Mouse (Mus musculus) G1E (cell line): ENCODE measurements around the gene Hist1h2bn. TPM values are rescaled to one million over a fixed set of nuclear protein-coding genes. Genes with fewer than 3 reads are reported as not detected.
"Not testable (repeated sequence)": the region's sequence is repeated elsewhere in the genome, so short reads cannot be mapped to it uniquely, and the experiment has no call there.

Source experiments
- ATAC-seq: 2 replicates; pipeline ENCODE4 v1.8.0; 2016; ENCODE audit warnings: mild to moderate bottlenecking; ENCODE audit not compliant: insufficient number of reproducible peaks, poor library complexity, low FRiP score, severe bottlenecking; ENCODE audit errors: extremely low read depth
- DNase-seq: peaks from one replicate; pipeline ENCODE4 v3.0.0; 2012; ENCODE audit warnings: low spot score
- H3K27me3 ChIP-seq: 2 replicates; pipeline ENCODE4 v1.6.1; 2012; ENCODE audit warnings: mild to moderate bottlenecking, low read length, inconsistent platforms; ENCODE audit not compliant: insufficient read depth
- H3K36me3 ChIP-seq: replicated peaks from 2 replicates; pipeline ENCODE3; 2012; ENCODE audit warnings: mild to moderate bottlenecking, inconsistent platforms
- H3K4me1 ChIP-seq: 2 replicates; pipeline ENCODE4 v1.6.1; 2012; ENCODE audit warnings: low read depth, low read length, inconsistent platforms, mixed read lengths; ENCODE audit not compliant: insufficient read depth
- H3K4me3 ChIP-seq: 2 replicates; pipeline ENCODE4 v1.5.1; 2012; ENCODE audit warnings: low read depth, mild to moderate bottlenecking, inconsistent platforms, low read length, moderate library complexity, mixed read lengths
- H3K9me3 ChIP-seq: replicated peaks from 2 replicates; pipeline ENCODE4 v1.6.1; 2012; ENCODE audit warnings: inconsistent platforms
- CTCF ChIP-seq: IDR thresholded peaks from 2 replicates; pipeline ENCODE4 v1.5.1; 2012; ENCODE audit warnings: low read depth, low read length, inconsistent platforms, mixed read lengths
- GATA1 ChIP-seq: IDR thresholded peaks from 2 replicates; pipeline ENCODE4 v1.6.1; 2012; ENCODE audit warnings: borderline replicate concordance, low read length, inconsistent platforms, mixed read lengths
- GATA2 ChIP-seq: IDR thresholded peaks from 2 replicates; pipeline ENCODE4 v1.6.1; 2012; ENCODE audit warnings: low read depth, low read length, inconsistent platforms, borderline replicate concordance
- POLR2AphosphoS5 ChIP-seq: IDR thresholded peaks from 2 replicates; pipeline ENCODE4 v1.6.1; 2012; ENCODE audit warnings: low read depth, low read length, inconsistent platforms; ENCODE audit not compliant: insufficient replicate concordance
- TAL1 ChIP-seq: conservative IDR thresholded peaks from 2 replicates; pipeline ENCODE4 v1.6.1; 2012; ENCODE audit warnings: low read depth, low read length, inconsistent platforms, mixed read lengths
- polyA plus RNA-seq: library from polyadenylated mRNA; stranded (reverse); fragments of >175 nt; gene quantifications from 2 replicates; pipeline ENCODE4 v1.2.3, GENCODE M21; 2012
- total RNA-seq, 2 experiments: library from RNA; stranded (forward) in 1 of 2; stranded (reverse) in 1 of 2; fragments of 200-1000 nt in 1 of 2; fragments of >200 nt in 1 of 2; fragmentation: Nextera tagmentation in 1 of 2; gene quantifications; 2 replicates each; pipeline ENCODE4 v1.2.3; 2014 to 2017

Hist1h2bn gene
- total and polyA plus RNA-seq, 3 experiments, result 0.98 to 535 (median 410) TPM

DNA sequence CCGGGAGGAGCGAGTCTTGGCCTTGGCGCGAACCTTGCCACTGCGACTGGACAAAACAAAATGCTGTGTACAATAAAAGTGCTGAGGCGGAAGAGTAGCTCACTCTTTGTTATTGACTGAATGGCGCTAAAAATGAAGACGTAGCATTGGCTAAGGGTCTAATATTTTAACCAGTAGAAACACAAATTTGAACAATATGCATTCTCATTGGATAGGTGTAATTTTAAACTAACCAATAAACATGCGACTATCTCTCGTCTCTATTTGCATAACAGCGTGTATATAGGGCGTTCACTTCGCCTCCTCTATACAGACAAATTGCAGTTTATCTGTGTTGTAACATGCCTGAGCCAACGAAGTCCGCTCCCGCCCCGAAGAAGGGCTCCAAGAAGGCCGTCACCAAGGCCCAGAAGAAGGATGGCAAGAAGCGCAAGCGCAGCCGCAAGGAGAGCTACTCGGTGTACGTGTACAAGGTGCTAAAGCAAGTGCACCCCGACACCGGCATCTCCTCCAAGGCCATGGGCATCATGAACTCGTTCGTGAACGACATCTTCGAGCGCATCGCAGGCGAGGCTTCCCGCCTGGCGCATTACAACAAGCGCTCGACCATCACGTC lies 32.1 kb upstream of the Hist1h2bn start, which contains the start of gene Hist1h2bm:
Hist1h2bm (plus strand) TSS at position 288 of the 616 bp plus-strand sequence.
- DNase-seq (peak; percentile 78), ATAC-seq (peak; percentile 82)
- H3K4me1 ChIP-seq, result peaks cover 23% of the 10 kb centered on the region
- not testable (repeated sequence) for H3K27me3 ChIP-seq, H3K36me3 ChIP-seq, H3K9me3 ChIP-seq
- peak; percentile 98 for TF ChIP-seq POLR2AphosphoS5
- peak within 1 kb of the TSS; percentile 67; the same call in 1 of the 2 replicates for H3K4me3 ChIP-seq

- H3K27me3 ChIP-seq, result no peaks in the 10 kb centered on the region
- TF ChIP-seq GATA1, result no peak
- TF ChIP-seq GATA2, result no peak
- peak; percentile 81; the same call in 1 of the 2 replicates for TF ChIP-seq POLR2AphosphoS5
- no peak for TF ChIP-seq CTCF
- peaks cover 20% of the 10 kb centered on the region for H3K4me1 ChIP-seq
- DNase-seq (no peak), ATAC-seq (no peak)
- peak overlapping the region; percentile 67; the same call in 1 of the 2 replicates for H3K4me3 ChIP-seq
- no peaks in the 10 kb centered on the region for H3K36me3 ChIP-seq
- peaks cover 4% of the 10 kb centered on the region; the same call in 1 of the 2 replicates for H3K9me3 ChIP-seq
Observed at GRCm38 (mm10) chr13:21722373-21722925, 31.5 kb upstream of the Hist1h2bn start.

DNA sequence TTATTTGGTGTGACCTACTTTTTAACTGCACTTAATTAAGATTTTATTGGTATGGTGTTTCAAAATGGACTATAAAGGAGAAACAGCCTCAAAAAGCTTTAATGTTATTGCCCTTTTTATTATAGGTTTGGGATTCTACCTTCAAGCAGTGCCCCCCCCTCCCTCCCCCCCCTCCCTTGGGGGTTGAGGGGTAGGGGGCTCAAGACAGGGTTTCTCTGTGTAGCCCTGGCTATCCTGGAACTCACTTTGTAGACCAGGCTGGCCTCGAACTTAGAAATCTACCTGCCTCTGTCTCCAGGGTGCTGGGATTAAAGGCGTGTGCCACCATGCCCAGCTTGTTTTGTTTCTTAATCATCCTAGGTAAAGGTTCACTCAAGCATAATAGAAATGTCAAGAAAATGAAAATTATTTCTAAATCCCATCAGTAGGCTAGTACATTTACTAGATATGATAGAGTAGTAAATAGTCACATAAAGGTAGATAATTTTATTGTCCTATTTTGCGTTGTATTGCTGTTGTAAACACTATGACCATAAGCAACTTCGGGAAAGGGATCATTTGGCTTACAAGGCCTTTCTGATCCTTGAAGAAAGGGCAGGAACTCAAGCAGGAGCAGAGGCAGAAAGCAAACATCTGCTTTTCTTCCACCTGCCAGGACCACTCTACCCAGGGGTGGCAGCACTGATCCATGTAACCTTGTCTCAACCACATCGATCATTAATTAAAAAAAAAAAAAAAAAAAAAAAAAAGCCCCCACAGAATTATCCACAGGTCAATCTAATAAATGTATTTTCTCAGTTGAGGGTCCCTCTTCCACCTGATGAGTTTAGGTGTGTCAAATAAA lies 30.7 kb upstream of the Hist1h2bn start:
- TF ChIP-seq GATA2 (no peak), CTCF (no peak), TAL1 (no peak), POLR2AphosphoS5 (peak; percentile 93; the same call in 1 of the 2 replicates)
- H3K36me3 ChIP-seq, result no peaks in the 10 kb centered on the region
- no peaks in the 10 kb centered on the region for H3K27me3 ChIP-seq
- ATAC-seq, result no peak
- peaks cover 4% of the 10 kb centered on the region; the same call in 1 of the 2 replicates for H3K9me3 ChIP-seq
- peaks cover 20% of the 10 kb centered on the region for H3K4me1 ChIP-seq
- no peak for DNase-seq
- no peak overlapping the region for H3K4me3 ChIP-seq

DNA sequence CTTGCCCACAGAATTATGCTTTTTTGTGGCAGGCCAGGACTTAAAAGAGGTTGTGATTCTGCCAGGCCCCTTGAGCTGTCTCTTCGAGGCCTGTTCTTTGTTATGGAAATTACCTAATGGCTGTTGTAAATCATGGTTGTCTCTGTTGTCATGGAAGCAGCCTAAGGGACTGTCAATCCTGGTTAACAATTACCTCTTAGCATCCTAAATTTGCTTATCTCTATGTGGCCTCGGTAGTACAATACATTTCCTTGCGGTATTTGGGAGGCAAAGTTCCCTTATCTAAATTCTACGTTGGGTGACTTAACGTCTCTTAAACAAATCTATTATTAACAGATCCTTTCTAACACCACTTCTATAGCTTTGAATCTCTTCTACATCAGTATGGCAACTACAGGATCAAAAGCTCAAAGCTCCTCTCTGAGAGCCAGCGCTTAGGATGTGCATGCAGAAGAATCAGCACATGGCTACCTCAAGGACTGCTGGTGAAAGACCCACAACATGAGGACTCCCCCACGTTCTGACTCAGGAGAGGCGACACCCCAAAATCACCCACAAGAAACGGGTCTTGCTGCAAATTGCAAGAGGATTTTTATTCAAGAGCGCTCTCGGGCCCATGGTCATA lies 25.9 kb upstream of the Hist1h2bn start:
- no peaks in the 10 kb centered on the region for H3K36me3 ChIP-seq
- peaks cover 4% of the 10 kb centered on the region; the same call in 1 of the 2 replicates for H3K9me3 ChIP-seq
- H3K27me3 ChIP-seq, result peaks cover 3% of the 10 kb centered on the region; the same call in 1 of the 2 replicates
- DNase-seq (no peak), ATAC-seq (no peak)
- H3K4me1 ChIP-seq, result peaks cover 4% of the 10 kb centered on the region; the same call in 1 of the 2 replicates
- H3K4me3 ChIP-seq, result no peak overlapping the region
- no peak for TF ChIP-seq GATA1
- no peak for TF ChIP-seq TAL1
- TF ChIP-seq POLR2AphosphoS5, result no peak
- TF ChIP-seq GATA2, result no peak
- TF ChIP-seq CTCF, result no peak

DNA sequence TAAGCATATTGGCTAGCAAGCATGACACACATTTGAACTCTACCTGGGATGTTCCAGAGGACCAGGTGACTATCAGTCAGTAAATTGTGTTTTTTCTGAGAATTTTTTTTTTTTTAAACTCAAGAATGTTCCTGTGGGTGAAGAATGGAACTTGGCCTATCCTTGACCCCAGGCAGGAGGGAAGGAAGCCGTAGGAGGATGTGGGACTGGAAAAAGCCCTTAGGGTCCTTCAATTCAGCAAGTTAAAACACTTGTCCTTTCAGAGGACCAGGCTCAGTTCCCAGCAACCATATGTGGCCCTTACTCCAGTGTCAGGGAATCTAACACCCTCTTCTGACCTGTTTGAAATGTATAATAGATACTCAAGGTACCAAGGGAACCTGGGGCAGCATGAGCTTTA lies 24.4 kb upstream of the Hist1h2bn start:
- Histone ChIP-seq H3K4me3 (no peak overlapping the region), H3K27me3 (peaks cover 3% of the 10 kb centered on the region; the same call in 1 of the 2 replicates), H3K4me1 (peaks cover 16% of the 10 kb centered on the region), H3K36me3 (no peaks in the 10 kb centered on the region), H3K9me3 (peaks cover 4% of the 10 kb centered on the region; the same call in 1 of the 2 replicates)
- TF ChIP-seq CTCF (no peak), TAL1 (no peak), GATA1 (no peak), GATA2 (no peak), POLR2AphosphoS5 (no peak)
- ATAC-seq (no peak), DNase-seq (no peak)

GRCm38 (mm10) chr13:21733466-21733865 lies 20.5 kb upstream of the Hist1h2bn start:
- DNase-seq (no peak), ATAC-seq (no peak)
- Histone ChIP-seq H3K36me3 (no peaks in the 10 kb centered on the region), H3K4me1 (peaks cover 28% of the 10 kb centered on the region), H3K4me3 (no peak overlapping the region), H3K9me3 (no peaks in the 10 kb centered on the region), H3K27me3 (peaks cover 3% of the 10 kb centered on the region; the same call in 1 of the 2 replicates)
- TF ChIP-seq POLR2AphosphoS5, result no peak
- TF ChIP-seq TAL1, result no peak
- TF ChIP-seq GATA2, result no peak
- no peak for TF ChIP-seq GATA1
- TF ChIP-seq CTCF, result no peak
